Mouse (Mus musculus) B cell, adult 67 days (primary cell): ENCODE results near the gene Zfp688. TPM values are rescaled to one million over a fixed set of nuclear protein-coding genes. Genes with fewer than 3 reads are reported as not detected.

ENCODE experiments used
- total RNA-seq, 2 experiments: library from RNA; stranded (reverse); gene quantifications; 4 replicates each; pipeline ENCODE4 v1.2.4; 2023

Zfp688 gene
- total RNA-seq, result 10 to 100 TPM; 13.8 to 22.7 TPM

GRCm38 (mm10) chr7:127421388-127422191, at the start of gene Zfp688:
TSS of gene Zfp688 (minus strand) at chr7:127422068.

DNA sequence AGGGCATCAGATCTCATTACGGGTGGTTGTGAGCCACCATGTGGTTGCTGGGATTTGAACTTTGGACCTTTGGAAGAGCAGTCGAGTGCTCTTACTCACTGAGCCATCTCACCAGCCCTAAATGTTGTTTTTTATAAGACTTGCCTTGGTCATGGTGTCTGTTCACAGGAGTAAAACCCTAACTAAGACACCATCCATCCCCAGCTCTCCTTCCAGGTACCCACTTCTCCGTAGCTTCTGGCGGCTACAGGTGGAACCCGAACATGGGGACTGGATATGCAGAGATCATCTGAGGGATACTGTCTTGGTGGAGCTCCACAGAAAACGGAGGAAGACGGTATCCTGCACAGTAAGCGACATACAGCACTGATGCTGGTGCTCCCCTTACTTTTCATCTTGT, 37.4 kb upstream of the Zfp688 start, which contains the start of gene Prr14:
TSS of gene Prr14 (plus strand) at position 301 of the 400 bp plus-strand sequence.

GRCm38 (mm10) chr7:127448521-127449300, 26.8 kb upstream of the Zfp688 start, which contains the start of gene Zfp689:
TSS of gene Zfp689 (minus strand) at chr7:127449158.

DNA sequence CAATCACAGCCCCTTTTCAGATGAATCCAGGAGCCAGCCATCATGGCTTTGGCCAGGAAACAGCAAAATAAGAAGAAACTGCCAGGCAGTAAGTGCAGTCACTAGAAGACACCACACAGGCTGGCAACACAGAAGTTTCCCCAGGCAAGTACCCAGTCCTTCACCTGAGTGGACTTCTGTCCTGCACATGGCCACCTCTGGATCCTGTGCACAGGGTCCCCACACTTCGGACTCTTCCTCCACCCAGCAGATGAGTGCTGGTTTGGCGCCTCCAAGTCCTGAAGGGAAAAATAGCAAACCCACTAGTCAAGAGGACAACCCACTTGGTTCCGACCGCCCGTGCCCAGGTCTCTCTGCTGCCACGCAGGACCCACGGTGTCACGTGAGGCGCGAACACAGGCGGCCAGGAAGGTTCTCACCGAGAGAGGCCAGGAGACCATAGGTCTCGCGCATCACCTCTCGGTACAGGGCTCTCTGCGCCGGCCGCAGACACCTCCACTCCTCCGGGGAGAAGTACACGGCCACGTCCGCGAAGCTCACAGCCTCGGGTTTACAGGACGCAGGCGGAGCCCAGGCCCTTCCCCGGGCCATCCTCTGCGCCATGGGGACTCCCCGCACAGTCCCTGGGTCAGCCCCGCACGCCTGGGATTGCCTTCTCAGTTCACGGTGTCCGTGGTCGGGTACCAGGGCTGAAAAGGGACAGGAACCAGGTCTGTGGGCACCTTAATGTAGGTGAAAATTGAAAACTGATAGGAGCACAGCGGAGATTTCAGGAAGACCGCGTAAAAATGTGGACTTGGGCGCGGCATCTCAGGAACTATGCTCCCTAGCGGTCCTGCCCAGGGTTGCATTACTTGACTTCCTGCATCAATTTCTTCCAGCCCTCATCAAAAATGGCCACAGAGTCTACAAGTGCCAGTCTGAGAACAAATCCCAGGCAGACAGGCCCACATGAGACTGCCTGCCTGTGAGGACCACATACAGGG, 15.6 kb downstream of the Zfp688 start, which contains the start of gene Zfp764:
TSS of gene Zfp764 (minus strand) at position 821 of the 986 bp plus-strand sequence.

DNA sequence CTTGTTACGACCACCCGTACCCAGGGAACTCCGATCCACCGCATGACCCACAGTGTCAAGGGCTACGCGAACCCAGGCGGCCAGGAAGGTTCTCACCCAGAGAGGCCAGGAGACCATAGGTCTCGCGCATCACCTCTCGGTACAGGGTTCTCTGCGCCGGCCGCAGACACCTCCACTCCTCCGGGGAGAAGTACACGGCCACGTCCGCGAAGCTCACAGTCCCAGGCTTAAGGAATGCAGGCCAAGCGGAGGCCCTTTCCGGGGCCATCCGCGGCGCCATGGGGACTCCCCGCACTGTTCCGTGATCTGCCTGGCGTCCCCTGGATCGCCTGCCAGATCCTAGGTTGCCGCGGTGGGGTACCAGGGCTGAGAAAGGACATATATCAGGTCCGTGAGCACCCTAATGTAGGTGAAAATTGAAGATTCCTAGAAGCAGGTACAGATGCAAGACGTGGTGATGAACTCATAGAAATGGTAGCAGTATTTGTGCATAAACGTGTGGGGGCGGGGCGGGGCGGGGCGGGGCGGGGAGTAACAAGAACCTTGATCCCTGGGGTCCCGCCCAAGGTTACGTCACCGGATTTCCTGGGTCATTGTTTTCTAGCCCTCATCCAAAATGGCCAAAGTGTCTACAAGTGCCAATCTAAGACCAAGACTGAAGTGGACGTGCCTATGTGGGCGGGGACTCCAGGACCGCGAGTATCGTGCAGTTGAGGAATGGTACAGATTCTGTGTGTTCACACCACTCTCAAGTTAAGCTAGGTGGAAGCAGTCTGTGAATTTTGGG, 28.5 kb downstream of the Zfp688 start, which contains the start of gene E430018J23Rik:
TSS of gene E430018J23Rik (minus strand) at position 473 of the 787 bp plus-strand sequence.

GRCm38 (mm10) chr7:127386641-127387392, 35.1 kb downstream of the Zfp688 start, which contains the start of gene 9130019O22Rik:
TSS of gene 9130019O22Rik (minus strand) at chr7:127387166.

DNA sequence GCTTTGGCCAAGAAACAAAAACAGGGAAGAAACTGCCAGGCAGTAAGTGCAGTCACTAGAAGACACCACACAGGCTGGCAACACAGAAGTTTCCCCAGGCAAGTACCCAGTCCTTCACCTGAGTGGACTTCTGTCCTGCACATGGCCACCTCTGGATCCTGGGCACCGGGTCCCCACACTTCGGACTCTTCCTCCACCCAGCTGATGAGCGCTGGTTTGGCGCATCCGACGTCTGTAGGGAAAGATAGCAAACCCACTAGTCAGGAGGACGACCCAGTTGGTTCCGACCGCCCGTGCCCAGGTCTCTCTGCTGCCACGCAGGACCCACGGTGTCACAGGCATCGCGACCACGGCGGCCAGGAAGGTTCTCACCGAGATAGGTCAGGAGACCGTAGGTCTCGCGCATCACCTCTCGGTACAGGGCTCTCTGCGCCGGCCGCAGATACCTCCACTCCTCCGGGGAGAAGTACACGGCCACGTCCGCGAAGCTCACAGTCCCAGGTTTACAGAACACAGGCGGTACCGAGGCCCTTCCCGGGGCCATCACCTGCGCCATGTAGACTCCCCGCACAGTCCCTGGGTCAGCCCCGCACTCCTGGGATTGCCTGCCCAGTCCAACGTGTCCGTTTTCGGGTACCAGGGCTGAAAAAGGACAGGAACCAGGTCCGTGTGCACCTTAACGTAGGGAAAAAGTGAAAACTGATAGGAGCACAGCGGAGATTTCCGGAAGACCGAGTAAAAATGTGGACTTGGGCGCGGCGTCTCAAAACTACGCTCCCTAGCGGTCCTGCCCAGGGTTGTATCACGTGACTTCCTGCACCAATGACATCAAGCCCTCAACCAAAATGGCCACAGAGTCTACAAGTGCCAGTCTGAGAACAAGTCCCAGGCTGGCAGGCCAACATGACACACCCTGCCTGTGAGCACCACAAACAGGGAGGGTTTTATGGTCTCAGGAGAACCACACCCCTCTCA, 46.3 kb downstream of the Zfp688 start, which contains the start of gene Zfp747:
TSS of gene Zfp747 (minus strand) at position 780 of the 975 bp plus-strand sequence.

Other genes with a start within 250 kb of the Zfp688 start
- 10 to 100 TPM; 75.1 to 82.8 TPM for gene Cd2bp2, start 226.0 kb downstream of the Zfp688 start, total RNA-seq
- gene Tbc1d10b, start 213.6 kb downstream of the Zfp688 start, total RNA-seq, result 10 to 100 TPM; 59.8 to 76.1 TPM
- gene Mylpf, start 213.2 kb downstream of the Zfp688 start, total RNA-seq, result 1 to 10 TPM; 5.8 to 9.7 TPM
- 10 to 100 TPM; 15.8 to 18.7 TPM for gene Zfp553, start 189.0 kb downstream of the Zfp688 start, total RNA-seq
- gene Sept1, start 188.9 kb downstream of the Zfp688 start, total RNA-seq, result 100 to 1,000 TPM; 394 to 455 TPM
- gene Zfp771, start 177.8 kb downstream of the Zfp688 start, total RNA-seq, result 10 to 100 TPM; 19.5 to 26.9 TPM
- 10 to 100 TPM; 17.2 TPM for gene Dctpp1, start 161.4 kb downstream of the Zfp688 start, total RNA-seq
- gene Sephs2, start 148.0 kb downstream of the Zfp688 start, total RNA-seq, result 10 to 100 TPM; 28.9 to 30.8 TPM
- gene Itgal, start 125.8 kb downstream of the Zfp688 start, total RNA-seq, result 100 to 1,000 TPM; 118 to 124 TPM
- gene Zfp768, start 76.5 kb downstream of the Zfp688 start, total RNA-seq, result 1 to 10 TPM; 3.0 to 4.8 TPM
- gene Zfp747, start 46.0 kb downstream of the Zfp688 start, total RNA-seq, result 10 to 100 TPM; 13.5 to 17.4 TPM
- gene 9130019O22Rik, start 34.9 kb downstream of the Zfp688 start, total RNA-seq, result 1 to 10 TPM; 4.7 to 5.4 TPM
- 1 to 10 TPM; 6.2 to 8.6 TPM for gene E430018J23Rik, start 28.4 kb downstream of the Zfp688 start, total RNA-seq
- gene Zfp764, start 15.2 kb downstream of the Zfp688 start, total RNA-seq, result 10 to 100 TPM; 10.5 to 13.3 TPM
- gene Zfp689, start 27.1 kb upstream of the Zfp688 start, total RNA-seq, result 1 to 10 TPM; 4.7 to 6.6 TPM
- gene Prr14, start 37.5 kb upstream of the Zfp688 start, total RNA-seq, result 100 to 1,000 TPM; 166 to 171 TPM
- gene Fbrs, start 57.1 kb upstream of the Zfp688 start, total RNA-seq, result 100 to 1,000 TPM; 272 to 327 TPM
- 100 to 1,000 TPM; 208 to 213 TPM for gene Srcap, start 89.9 kb upstream of the Zfp688 start, total RNA-seq
- gene Gm42715, start 97.5 kb upstream of the Zfp688 start, total RNA-seq, result 10 to 100 TPM; 44.1 to 48.8 TPM
- 1 to 10 TPM in 1 of 2 experiments, not detected in 1; 6.6 TPM for gene Tmem265, start 139.3 kb upstream of the Zfp688 start, total RNA-seq
- gene Phkg2, start 151.3 kb upstream of the Zfp688 start, total RNA-seq, result 100 to 1,000 TPM; 143 to 159 TPM
- gene Ccdc189, start 166.5 kb upstream of the Zfp688 start, total RNA-seq, result 1 to 10 TPM; 1.0 to 1.3 TPM
- 100 to 1,000 TPM; 152 to 153 TPM for gene Rnf40, start 166.7 kb upstream of the Zfp688 start, total RNA-seq
- gene Zfp629, start 193.7 kb upstream of the Zfp688 start, total RNA-seq, result 1 to 10 TPM; 4.0 to 5.6 TPM